Mouse (Mus musculus): Measurements from ENCODE around the gene Tha1. TPM values are rescaled to one million over a fixed set of nuclear protein-coding genes. Genes with fewer than 3 reads are reported as not detected.

The Tha1 gene
- polyA plus RNA-seq, 1 experiment, result 11.5 TPM

DNA sequence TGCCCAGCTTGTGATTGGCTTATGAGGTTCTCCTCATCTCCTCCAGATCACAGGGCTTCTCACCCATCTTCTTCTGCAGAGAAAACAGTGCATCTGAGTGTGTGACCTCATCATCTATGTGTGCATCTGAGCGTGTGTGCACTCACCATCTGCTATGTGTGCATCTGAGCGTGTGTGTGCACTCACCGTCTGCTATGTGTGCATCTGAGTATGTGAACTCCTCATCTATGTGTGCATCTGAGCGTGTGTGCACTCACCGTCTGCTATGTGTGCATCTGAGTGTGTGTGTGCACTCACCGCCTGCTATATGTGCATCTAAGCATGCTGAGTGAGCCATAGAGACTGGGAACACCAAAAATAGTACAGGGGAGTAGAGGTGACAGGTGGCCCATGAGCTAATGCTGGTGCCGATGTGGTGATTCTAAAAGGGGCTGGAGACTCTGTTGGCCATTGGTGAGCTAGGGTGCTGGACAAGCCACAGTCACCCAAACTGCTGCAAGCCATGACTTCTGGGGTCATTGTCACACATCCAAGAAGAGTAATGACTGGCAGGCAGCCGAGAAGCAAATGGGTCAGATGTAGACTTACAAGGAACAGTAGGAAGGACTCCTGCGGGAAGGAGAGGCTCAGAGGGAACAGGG lies 7.2 kb upstream of the Tha1 start:
- Histone ChIP-seq H3K27me3 (ENCODE audit: control insufficient read depth, insufficient read depth, low read length) (no peaks in the 10 kb centered on the region), H3K4me3 (replicated peaks; ENCODE audit: insufficient read depth, low read depth, low read length) (no peak overlapping the region), H3K4me1 (ENCODE audit: control insufficient read depth, insufficient read depth, low read length) (peaks cover 39% of the 10 kb centered on the region), H3K27ac (ENCODE audit: insufficient read depth, low read length) (peak overlapping the region; percentile 0; the same call in 1 of the 2 replicates)
- peak; percentile 45 to 57 for DNase-seq
- 18% methylated on average over 9 of the region's 9 CpGs for WGBS
- TF ChIP-seq POLR2A (IDR thresholded peaks at IDR 0.05; ENCODE audit: borderline replicate concordance, insufficient read depth, low read length) (no peak), CTCF (IDR thresholded peaks at IDR 0.05; ENCODE audit: borderline replicate concordance, insufficient read depth, low read depth, low read length) (no peak)

GRCm38 (mm10) chr11:117879676-117880075 lies 6.4 kb upstream of the Tha1 start:
- no peak for TF ChIP-seq POLR2A (IDR thresholded peaks at IDR 0.05; ENCODE audit: borderline replicate concordance, insufficient read depth, low read length)
- TF ChIP-seq CTCF (IDR thresholded peaks at IDR 0.05; ENCODE audit: borderline replicate concordance, insufficient read depth, low read depth, low read length), result no peak
- H3K4me1 ChIP-seq (ENCODE audit: control insufficient read depth, insufficient read depth, low read length), result peaks cover 39% of the 10 kb centered on the region
- no peak for DNase-seq
- WGBS, result 71% methylated on average over 6 of the region's 6 CpGs
- H3K4me3 ChIP-seq (replicated peaks; ENCODE audit: insufficient read depth, low read depth, low read length), result no peak overlapping the region
- no peaks in the 10 kb centered on the region for H3K27me3 ChIP-seq (ENCODE audit: control insufficient read depth, insufficient read depth, low read length)
- H3K27ac ChIP-seq (ENCODE audit: insufficient read depth, low read length), result no peak overlapping the region

DNA sequence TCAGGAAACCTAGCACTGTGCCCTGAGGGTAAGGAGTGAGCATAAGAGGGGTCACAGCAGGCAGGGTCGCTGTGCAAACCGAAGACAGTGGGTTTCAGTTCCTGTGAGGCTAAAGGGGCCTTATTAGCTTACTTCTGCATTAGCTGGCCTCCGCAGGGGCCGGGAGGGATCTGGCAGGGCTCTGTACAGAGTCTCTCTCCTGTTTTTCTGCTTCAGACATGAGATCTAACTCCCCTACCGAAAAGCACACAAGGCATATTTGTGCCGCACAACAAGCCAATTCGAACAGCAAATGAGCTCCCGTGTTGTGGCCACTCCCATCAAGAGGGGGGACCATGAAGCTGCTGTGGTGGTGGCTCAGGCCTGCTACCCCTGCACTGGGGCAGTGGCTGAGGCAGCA lies 5.6 kb upstream of the Tha1 start:
- H3K27ac ChIP-seq (ENCODE audit: insufficient read depth, low read length), result no peak overlapping the region
- peaks cover 39% of the 10 kb centered on the region for H3K4me1 ChIP-seq (ENCODE audit: control insufficient read depth, insufficient read depth, low read length)
- WGBS, result 32% methylated on average over 8 of the region's 8 CpGs
- H3K27me3 ChIP-seq (ENCODE audit: control insufficient read depth, insufficient read depth, low read length), result no peaks in the 10 kb centered on the region
- no peak for DNase-seq
- H3K4me3 ChIP-seq (replicated peaks; ENCODE audit: insufficient read depth, low read depth, low read length), result no peak overlapping the region
- no peak for TF ChIP-seq CTCF (IDR thresholded peaks at IDR 0.05; ENCODE audit: borderline replicate concordance, insufficient read depth, low read depth, low read length)
- TF ChIP-seq POLR2A (IDR thresholded peaks at IDR 0.05; ENCODE audit: borderline replicate concordance, insufficient read depth, low read length), result no peak

- H3K27me3 ChIP-seq (ENCODE audit: control insufficient read depth, insufficient read depth, low read length), result no peaks in the 10 kb centered on the region
- peaks cover 39% of the 10 kb centered on the region for H3K4me1 ChIP-seq (ENCODE audit: control insufficient read depth, insufficient read depth, low read length)
- WGBS, result 21% methylated on average over 13 of the region's 13 CpGs
- DNase-seq, result no peak
- TF ChIP-seq CTCF (IDR thresholded peaks at IDR 0.05; ENCODE audit: borderline replicate concordance, insufficient read depth, low read depth, low read length), result no peak
- TF ChIP-seq POLR2A (IDR thresholded peaks at IDR 0.05; ENCODE audit: borderline replicate concordance, insufficient read depth, low read length), result no peak
- H3K27ac ChIP-seq (ENCODE audit: insufficient read depth, low read length), result no peak overlapping the region
- H3K4me3 ChIP-seq (replicated peaks; ENCODE audit: insufficient read depth, low read depth, low read length), result no peak overlapping the region
Observed at GRCm38 (mm10) chr11:117877917-117878745, 4.8 kb upstream of the Tha1 start.

GRCm38 (mm10) chr11:117875681-117876080 lies 2.4 kb upstream of the Tha1 start:
- no peaks in the 10 kb centered on the region for H3K27me3 ChIP-seq (ENCODE audit: control insufficient read depth, insufficient read depth, low read length)
- no peak for TF ChIP-seq POLR2A (IDR thresholded peaks at IDR 0.05; ENCODE audit: borderline replicate concordance, insufficient read depth, low read length)
- no peak for TF ChIP-seq CTCF (IDR thresholded peaks at IDR 0.05; ENCODE audit: borderline replicate concordance, insufficient read depth, low read depth, low read length)
- no peak overlapping the region for H3K4me3 ChIP-seq (replicated peaks; ENCODE audit: insufficient read depth, low read depth, low read length)
- H3K4me1 ChIP-seq (ENCODE audit: control insufficient read depth, insufficient read depth, low read length), result peaks cover 34% of the 10 kb centered on the region
- no peak overlapping the region for H3K27ac ChIP-seq (ENCODE audit: insufficient read depth, low read length)
- WGBS, result 68% methylated on average over 6 of the region's 6 CpGs
- no peak for DNase-seq

- Histone ChIP-seq H3K27me3 (ENCODE audit: control insufficient read depth, insufficient read depth, low read length) (no peaks in the 10 kb centered on the region), H3K4me1 (ENCODE audit: control insufficient read depth, insufficient read depth, low read length) (peaks cover 26% of the 10 kb centered on the region), H3K4me3 (replicated peaks; ENCODE audit: insufficient read depth, low read depth, low read length) (no peak overlapping the region), H3K27ac (ENCODE audit: insufficient read depth, low read length) (no peak overlapping the region)
- DNase-seq, result no peak
- 61% methylated on average over 4 of the region's 4 CpGs for WGBS
- no peak for TF ChIP-seq POLR2A (IDR thresholded peaks at IDR 0.05; ENCODE audit: borderline replicate concordance, insufficient read depth, low read length)
- TF ChIP-seq CTCF (IDR thresholded peaks at IDR 0.05; ENCODE audit: borderline replicate concordance, insufficient read depth, low read depth, low read length), result no peak
Observed at GRCm38 (mm10) chr11:117874419-117874818, 1.1 kb upstream of the Tha1 start.

- Histone ChIP-seq H3K27ac (ENCODE audit: insufficient read depth, low read length) (0 out of 2 replicates have a peak overlapping the region, but pooled peaks have one; percentile 12), H3K4me1 (ENCODE audit: control insufficient read depth, insufficient read depth, low read length) (peaks cover 16% of the 10 kb centered on the region; the same call in 1 of the 2 replicates), H3K4me3 (replicated peaks; ENCODE audit: insufficient read depth, low read depth, low read length) (no peak overlapping the region), H3K27me3 (ENCODE audit: control insufficient read depth, insufficient read depth, low read length) (no peaks in the 10 kb centered on the region)
- DNase-seq, result peak in 1 of 2 experiments; percentile 33
- TF ChIP-seq CTCF (IDR thresholded peaks at IDR 0.05; ENCODE audit: borderline replicate concordance, insufficient read depth, low read depth, low read length) (no peak), POLR2A (IDR thresholded peaks at IDR 0.05; ENCODE audit: borderline replicate concordance, insufficient read depth, low read length) (no peak)
- 57% methylated on average over 12 of the region's 12 CpGs for WGBS
Observed at GRCm38 (mm10) chr11:117871911-117872584, 1.2 kb downstream of the Tha1 start.
